Mouse (Mus musculus) gastrocnemius, postnatal 10 days (tissue): ENCODE measurements around the gene Ccdc122. TPM values are rescaled to one million over a fixed set of nuclear protein-coding genes. Genes with fewer than 3 reads are reported as not detected.
"Not testable (repeated sequence)": the region's sequence is repeated elsewhere in the genome, so short reads cannot be mapped to it uniquely, and the experiment has no call there.

Experiments
- DNase-seq: peaks from one replicate; pipeline ENCODE4 v3.0.0; 2021; ENCODE audit warnings: mixed read lengths
- long read RNA-seq, 2 experiments: library from polyadenylated mRNA; stranded (forward); transcript quantifications; one replicate each; pipeline ENCODE4 v2.0.0; 2021
- total RNA-seq, 2 experiments: library from RNA; stranded (reverse); gene quantifications; 2 replicates each; pipeline ENCODE4 v1.2.3; 2021

Ccdc122 gene
- total RNA-seq, result 1 to 10 TPM; 1.1 to 2.0 TPM
- long read RNA-seq, experiment 1, result 0 reads
- long read RNA-seq, experiment 2, partial matches to known transcripts, result 1 of 3 reads
- long read RNA-seq, experiment 2, other reads (novel, unspliced or antisense), result 0 of 3 reads

DNA sequence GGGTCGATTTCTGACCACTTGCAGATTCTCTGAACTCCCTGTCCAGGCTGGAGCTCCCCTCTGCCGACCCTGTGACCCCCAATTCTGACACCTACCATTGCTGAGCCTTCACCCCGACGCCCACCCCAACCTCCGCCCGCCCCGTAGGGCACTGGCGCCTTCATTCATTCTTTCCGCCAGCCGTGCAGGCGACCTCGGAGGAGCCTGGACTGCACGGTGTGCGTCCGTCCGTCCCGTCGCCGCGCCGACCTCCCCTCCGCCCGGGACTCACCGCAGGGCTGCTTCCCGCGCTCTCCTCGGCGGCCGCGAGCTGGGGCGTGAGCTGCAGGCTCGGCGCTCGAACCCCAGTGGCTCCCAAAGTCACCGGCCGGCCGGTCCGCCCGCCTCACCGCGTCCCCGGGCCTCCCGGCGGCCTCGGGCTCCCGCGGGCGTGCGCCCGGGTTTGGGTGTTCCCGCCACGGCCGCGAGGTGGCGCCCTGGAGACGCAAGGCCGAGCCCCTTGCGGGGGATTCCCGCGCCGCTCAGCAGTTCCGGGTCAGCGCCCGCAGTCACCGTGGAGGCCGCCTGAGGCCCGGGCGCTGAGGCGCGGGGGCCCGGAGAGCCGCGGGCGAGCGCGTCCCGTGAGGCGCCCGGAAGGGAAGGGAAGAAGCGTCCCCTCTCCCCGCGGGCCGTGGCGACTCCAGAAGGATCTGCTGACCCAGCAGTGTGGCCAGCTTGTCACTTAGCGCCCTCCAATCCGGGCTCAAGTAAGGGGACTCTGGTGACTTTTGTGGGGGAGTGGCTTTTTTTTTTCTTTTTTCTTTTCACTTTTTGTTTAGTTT is at the start of gene Ccdc122, which contains the start of gene Lacc1:
Gene Ccdc122, plus strand, starts transcription at position 547 of the 821 bp plus-strand sequence.
Gene Lacc1, minus strand, starts transcription at position 679 of the 821 bp plus-strand sequence.
- DNase-seq, result peak; percentile 89

DNA sequence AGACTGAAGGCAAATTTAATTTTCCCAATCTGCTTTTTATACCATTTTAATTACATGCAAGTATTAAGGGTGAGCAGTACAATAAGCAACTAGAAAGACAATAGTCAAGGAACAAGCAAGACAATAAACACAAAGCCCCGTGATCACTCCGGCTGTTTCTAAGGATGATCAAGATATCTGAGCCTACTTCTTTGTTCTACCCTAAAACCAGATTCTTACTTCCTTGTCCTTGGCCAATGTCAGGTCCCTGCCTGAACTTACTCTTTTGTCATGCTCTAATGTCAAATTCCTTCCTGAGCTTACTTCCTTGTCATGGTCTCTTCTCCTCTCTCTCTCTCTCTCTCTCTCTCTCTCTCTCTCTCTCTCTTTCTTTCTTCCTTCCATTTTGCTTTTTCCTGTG is 46.2 kb upstream of the Ccdc122 start:
- DNase-seq, result not testable (repeated sequence)

- DNase-seq, result no peak
Observed at GRCm38 (mm10) chr14:77004740-77005139, 31.8 kb upstream of the Ccdc122 start.

GRCm38 (mm10) chr14:77005566-77005965 is 31.0 kb upstream of the Ccdc122 start:
- no peak for DNase-seq

- peak; percentile 67 for DNase-seq
Observed at GRCm38 (mm10) chr14:77008238-77008637, 28.3 kb upstream of the Ccdc122 start.

DNA sequence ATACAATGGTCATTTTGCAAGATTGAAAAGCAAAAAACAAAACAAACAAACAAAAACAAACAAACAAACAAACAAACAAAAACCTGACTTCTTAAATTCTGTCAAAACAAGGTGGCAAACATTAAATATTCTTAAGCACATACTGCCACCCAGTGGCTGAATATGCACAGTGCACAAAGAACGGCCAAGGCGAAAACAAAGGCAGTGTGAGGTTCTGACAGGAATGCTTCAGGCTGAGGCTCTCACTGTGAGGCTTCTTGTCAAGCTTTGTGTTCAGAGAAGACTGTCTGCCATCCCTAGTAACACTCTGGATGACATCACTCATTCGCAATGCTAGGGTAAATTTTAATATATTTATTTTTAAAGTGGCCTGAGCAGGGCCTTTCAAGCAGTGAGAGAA is 24.8 kb upstream of the Ccdc122 start:
- peak; percentile 63 for DNase-seq

DNA sequence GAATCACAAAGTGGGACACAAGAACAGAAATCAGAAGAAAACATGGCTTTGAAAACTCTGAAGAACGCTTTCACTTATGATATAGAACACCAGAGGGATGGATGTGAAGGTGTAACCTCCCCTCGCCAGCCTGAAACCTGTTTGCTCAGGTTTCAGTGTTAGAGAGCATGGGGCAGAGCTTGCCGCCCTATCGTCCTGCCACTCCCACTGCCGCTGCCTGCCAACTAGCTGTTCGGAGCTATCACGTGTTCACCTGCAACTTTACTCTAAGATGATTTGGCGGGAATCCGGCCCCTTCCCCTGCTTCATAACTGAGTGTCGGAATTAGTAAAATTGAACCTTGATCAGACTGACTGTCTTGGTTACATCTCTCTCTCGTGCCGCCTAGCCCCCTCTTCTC is 19.8 kb upstream of the Ccdc122 start:
- not testable (repeated sequence) for DNase-seq

DNA sequence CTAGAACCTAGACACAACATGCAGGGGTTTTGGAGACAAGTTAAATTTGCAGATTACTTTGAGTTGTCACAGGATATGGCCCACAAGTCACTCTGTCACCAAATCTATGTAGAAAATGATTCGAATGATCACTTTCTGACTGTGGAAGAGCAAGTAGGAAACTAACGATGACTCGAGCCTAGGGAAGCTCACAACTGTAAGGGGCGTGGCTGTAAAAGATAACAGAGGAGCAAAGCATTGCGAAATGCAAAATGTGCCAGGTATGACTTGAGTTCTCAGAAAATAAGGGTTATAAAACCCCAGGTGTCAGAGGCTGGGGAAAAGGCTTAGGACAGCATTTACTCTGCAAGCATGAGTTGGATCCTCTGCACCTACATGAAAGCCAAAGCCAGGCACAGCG is 19.4 kb upstream of the Ccdc122 start:
- DNase-seq, result no peak

GRCm38 (mm10) chr14:77024499-77024898 is 12.1 kb upstream of the Ccdc122 start:
- DNase-seq, result no peak

- DNase-seq, result no peak
Observed at GRCm38 (mm10) chr14:77029319-77030054, 7.1 kb upstream of the Ccdc122 start.

GRCm38 (mm10) chr14:77030808-77031207 is 5.8 kb upstream of the Ccdc122 start:
- DNase-seq, result no peak

- DNase-seq, result no peak
Observed at GRCm38 (mm10) chr14:77032433-77032832, 4.1 kb upstream of the Ccdc122 start.

DNA sequence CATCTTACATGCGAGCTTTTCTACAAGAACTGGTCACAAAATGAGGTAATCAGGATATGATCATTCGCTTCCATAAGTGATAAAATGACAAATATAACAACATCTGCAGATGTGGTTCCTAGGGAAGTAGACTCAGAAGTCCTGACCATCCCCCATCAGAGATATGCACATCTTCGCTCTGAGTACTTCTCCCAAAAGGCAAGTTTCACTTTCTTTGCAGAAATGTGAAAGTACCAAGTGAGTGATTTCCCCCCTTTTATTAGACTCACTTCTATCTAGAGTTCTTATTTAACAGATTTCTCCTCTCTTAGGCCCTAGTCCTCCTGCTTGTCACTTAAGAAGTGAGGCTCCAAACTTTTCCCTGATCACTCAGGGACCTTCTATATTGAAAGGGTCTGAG is 3.2 kb upstream of the Ccdc122 start:
- no peak for DNase-seq

DNA sequence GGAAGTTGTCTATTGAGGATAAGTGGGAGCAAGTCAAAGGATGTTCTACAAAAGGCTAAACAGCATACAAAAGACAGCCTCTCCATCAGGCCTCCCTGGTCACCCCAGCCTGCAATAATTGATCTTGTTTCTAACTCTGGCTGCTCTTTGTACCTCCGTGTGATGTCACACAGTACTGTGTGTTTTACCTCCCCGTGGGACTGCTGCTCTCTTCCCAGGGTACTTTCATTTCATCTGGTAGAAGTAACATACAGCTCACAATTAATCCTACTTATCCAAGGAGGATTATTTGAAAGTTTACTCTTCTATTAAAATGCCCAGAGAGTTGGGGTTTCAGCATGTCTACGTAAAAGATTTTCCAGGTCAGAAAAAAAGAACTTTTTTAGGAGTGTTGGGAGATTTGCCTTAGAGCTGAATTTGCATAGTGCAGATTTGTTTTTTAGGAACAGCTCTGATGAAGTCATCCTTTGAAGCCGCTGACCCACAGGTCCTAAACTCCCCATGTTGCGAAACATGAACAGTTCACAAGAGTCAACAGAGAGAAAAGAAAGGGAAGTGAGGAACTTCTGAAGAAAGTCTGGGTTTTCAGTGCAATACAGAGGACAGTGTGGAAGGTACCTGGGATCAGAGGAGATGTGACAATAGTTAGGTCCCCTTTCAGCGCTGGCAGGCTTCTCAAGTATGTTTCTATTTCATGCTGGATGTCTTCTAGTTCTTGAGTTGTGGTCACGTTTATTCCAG is 2.2 kb upstream of the Ccdc122 start:
- DNase-seq, result no peak

- no peak for DNase-seq
Observed at GRCm38 (mm10) chr14:77034970-77035369, 1.6 kb upstream of the Ccdc122 start.

- no peak for DNase-seq
Observed at GRCm38 (mm10) chr14:77037330-77037729, 758 bp downstream of the Ccdc122 start.

DNA sequence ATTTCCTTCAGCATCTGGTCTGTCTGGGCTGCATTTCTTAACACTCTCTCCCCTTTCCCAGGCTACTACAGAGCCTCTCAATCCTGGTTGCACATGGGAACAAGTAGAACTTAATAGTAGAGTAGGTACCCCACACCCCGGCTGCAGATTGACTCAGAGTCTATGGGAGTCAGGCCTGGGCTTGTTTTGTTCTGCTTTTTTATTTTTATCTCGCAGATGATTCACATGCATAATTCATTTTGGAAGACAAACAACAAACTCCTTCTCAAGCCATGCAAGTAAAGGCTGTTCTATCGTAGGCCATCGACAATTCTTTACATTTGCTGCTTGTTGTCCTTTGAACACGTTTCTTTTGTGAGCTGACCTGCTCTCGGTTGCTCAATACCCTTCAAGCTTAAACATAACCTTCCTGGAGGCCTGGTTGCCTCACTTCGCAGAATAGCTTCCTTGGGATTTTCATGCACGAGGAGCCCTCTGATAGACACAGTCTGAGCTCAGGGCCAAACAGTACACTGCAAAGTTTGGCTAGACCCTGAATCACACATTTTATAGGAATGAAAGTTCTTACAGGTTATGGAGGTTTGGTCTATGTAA is 1.4 kb downstream of the Ccdc122 start:
- no peak for DNase-seq

DNA sequence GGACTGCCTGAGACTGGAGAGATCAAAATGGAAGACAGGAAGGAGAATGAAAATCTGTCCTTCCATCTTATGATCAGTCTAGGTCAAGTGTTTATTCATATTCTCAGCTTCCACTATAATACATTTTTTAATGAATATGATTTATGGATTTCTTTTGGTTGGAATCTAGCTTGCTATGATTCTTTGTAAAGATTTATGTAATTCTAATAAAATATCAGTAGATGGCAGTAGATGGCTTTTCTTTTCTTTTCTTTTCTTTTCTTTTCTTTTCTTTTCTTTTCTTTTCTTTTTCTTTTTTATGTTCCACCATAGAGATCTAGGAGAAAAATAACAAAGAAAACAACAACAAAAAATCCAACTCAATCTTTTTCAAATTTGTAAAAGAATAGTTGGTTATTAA is 16.7 kb downstream of the Ccdc122 start:
- no peak for DNase-seq

- peak; percentile 15 for DNase-seq
Observed at GRCm38 (mm10) chr14:77069361-77069760, 32.8 kb downstream of the Ccdc122 start.

GRCm38 (mm10) chr14:77081248-77081647 is 44.7 kb downstream of the Ccdc122 start:
- no peak for DNase-seq

DNA sequence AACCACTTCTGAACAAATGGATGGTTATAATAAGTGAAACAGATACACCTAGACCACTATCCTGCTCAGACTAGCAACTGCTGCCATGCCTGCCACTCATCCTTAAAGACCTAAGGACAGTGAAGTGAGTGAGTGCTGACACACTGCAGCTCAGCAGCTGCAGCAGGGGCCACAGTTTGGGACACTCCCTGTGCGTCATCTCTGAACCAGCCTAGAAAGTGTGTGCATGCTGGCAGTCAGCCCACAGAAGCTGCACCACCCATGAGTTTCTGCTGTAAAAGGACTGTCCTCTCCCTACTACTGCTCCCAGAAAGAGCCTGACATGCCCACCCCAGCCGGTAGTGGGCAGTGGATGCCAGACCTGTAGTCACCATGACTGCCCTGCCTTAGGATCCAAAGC is 63.7 kb downstream of the Ccdc122 start:
- DNase-seq, result no peak

DNA sequence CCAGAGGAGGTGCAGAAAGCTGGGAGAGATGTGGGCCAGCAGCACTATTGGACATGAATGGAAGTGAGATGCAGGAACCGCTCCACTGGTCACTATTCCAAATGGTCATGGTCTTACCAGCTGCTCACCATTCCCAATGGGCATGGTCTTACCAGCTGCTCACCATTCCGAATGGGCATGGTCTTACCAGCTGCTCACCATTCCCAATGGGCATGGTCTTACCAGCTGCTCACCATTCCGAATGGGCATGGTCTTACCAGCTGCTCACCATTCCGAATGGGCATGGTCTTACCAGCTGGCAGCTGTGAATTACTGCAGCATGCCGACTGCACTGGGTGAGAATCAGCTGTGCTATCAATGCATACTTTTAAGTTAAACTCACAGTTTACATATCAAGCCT is 74.0 kb downstream of the Ccdc122 start:
- DNase-seq, result not testable (repeated sequence)
